ENCODE assay signal across 8 mouse cellular contexts in the genomic region with DNA sequence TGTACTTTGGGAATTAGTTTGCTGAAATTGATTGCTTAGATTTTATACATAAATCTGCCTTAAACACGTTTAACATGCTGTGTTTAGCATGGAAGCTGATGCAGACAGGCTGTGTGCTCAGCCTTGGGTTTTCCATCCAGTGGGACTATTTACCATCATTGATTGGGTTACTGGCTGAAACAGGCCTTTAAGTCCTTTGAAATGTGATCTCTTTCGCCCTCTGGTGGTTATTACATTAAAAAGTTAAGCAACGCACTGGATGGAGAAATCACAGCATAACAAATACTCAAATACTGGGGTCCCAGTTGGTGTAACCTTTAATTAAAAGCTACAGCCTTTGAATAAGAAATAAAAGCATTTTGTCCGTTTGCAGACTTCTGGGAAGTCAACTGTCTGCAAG.
A peak's percentile ranks its signal among the peaks of the same experiment; 100 is the strongest.
DNase-seq lines count a peak whose midpoint lies in the region; TF ChIP-seq lines count a peak whose summit lies in the region.

No protein-coding gene starts in this region.

- peak; percentile 63 for TF ChIP-seq CTCF in left cerebral cortex, adult 2 months (IDR thresholded peaks at IDR 0.05)

- peak; percentile 6 for DNase-seq in adrenal gland, postnatal 14 days
- DNase-seq in adrenal gland, postnatal 25 days, result no peak
- no peak for DNase-seq in left cerebral cortex, adult 2 months (ENCODE audit: extremely low spot score in 1 of 2, low spot score in 2 of 2)
- DNase-seq in left cerebral cortex, adult 11 months (ENCODE audit: low spot score), result no peak
- peak; percentile 13 for DNase-seq in c-Kit-positive CD71-positive TER-119-negative erythroid progenitor cells, embryonic 14.5 days (ENCODE audit: low read depth)
- peak; percentile 41 for DNase-seq in lung, postnatal 10 days
- no peak for DNase-seq in B cell, adult 2 months
- no peak for DNase-seq in spleen, adult 12 weeks (ENCODE audit: low spot score)

- intact Hi-C loops in left cerebral cortex, adult 2 months (cut with DNase I), result loop anchor here (1.0 to 5.0 kb wide), 3 partner anchors 378 to 908 kb away; a partner anchor contains a TSS

- no peak overlapping the region for H3K27ac ChIP-seq in left cerebral cortex, adult 2 months

- no peak overlapping the region for H3K4me3 ChIP-seq in left cerebral cortex, adult 2 months

Comparison
In these comparisons a context has a peak if more than half of its experiments do, and no peak if none do; other contexts are left out.
1. DNase-seq: peak in adrenal gland, postnatal 14 days (single experiment), c-Kit-positive CD71-positive TER-119-negative erythroid progenitor cells, embryonic 14.5 days (single experiment) and lung, postnatal 10 days (single experiment); none in adrenal gland, postnatal 25 days (single experiment), left cerebral cortex, adult 2 months (0 of 2), left cerebral cortex, adult 11 months (single experiment), B cell, adult 2 months (0 of 2) and spleen, adult 12 weeks (single experiment).